ENCODE assay signal across 15 mouse cellular contexts in genomic region chr5:130774946-130775345, GRCm38 (mm10).
"Had no signal": no experiment of that assay in that cellular context is flagged by ENCODE, and none has a peak within 500 bp of the region (broad histone marks: within the 10 kb centered on the region; RNA-seq: fewer than 3 reads in every experiment).

No protein-coding gene starts in this region.

- DNase-seq: cerebellum, adult 8-10 months; cerebellum, adult 9-10 months; cerebellum, adult 9-11 months; cerebellum, postnatal 10 days; cerebellum, postnatal 14 days; cerebellum, postnatal 25 days; cerebellum, postnatal 36 days; embryo, embryonic 11 days; forebrain, postnatal 0 days; gastrocnemius, adult 2 months; gastrocnemius, postnatal 10 days; gastrocnemius, postnatal 14 days; gastrocnemius, postnatal 25 days; gastrocnemius, postnatal 36 days; heart, adult 2 months had no signal
